Mouse (Mus musculus): ENCODE results near the gene Cdkl2.

DNA sequence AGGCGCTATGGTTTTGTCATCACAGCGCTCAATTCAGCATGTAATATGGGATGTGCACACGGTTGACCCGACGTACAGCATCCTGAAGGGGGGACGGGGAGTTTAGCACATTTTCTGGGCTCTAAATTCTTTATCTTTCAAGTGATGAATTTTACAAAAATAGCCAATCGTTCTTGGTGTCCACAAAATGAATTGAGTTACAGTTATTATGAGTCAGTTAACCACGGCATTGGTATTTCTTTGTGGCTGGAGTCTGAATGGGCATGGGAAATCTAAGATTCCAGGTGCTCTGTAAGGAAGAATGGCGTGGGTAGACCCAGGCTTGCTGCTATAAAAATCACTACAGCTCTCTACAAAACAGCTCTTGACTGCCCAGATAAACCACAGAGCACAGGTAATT is 54.4 kb downstream of the Cdkl2 start:
- TF ChIP-seq CTCF (conservative IDR thresholded peaks at IDR 0.05 in 1 of 2, IDR thresholded peaks at IDR 0.05 in 1 of 2; ENCODE audit: low read depth in 2 of 2, low read length in 2 of 2) (no peak), TCF12 (IDR thresholded peaks at IDR 0.05; ENCODE audit: low read depth, low read length) (no peak), POLR2AphosphoS2 (IDR thresholded peaks at IDR 0.05; ENCODE audit: low read depth, low read length) (no peak), HCFC1 (IDR thresholded peaks at IDR 0.05; ENCODE audit: low read depth, low read length) (no peak), USF1 (IDR thresholded peaks at IDR 0.05; ENCODE audit: low read depth, low read length) (no peak), MAFK (IDR thresholded peaks at IDR 0.05; ENCODE audit: insufficient replicate concordance, low read length) (no peak)
